Mouse (Mus musculus): Measurements from ENCODE around the gene Gm44965.
A peak's percentile ranks its signal among the peaks of the same experiment; 100 is the strongest.

Gene Gm44965

DNA sequence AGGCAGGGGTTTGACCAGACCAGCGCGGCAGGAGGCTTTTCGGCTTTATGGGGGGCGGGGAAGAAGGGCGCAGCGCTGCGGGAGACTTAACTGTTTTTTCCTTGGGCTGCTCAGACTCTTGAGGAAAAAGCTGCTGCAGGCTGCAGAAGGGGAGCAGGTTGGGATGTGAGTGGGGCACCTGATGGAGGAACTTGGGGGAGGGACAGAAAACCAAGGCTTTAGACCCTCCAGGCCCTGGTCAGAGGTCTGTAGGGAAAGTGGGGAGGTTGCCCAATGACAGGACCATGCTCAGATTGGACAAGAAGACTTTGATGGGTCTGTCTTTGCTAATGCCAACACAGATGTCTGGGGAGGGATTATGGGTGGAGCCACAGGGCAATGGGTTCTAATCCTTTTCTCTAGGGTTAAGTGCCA lies 33.8 kb downstream of the Gm44965 start:
- no peak for DNase-seq

DNA sequence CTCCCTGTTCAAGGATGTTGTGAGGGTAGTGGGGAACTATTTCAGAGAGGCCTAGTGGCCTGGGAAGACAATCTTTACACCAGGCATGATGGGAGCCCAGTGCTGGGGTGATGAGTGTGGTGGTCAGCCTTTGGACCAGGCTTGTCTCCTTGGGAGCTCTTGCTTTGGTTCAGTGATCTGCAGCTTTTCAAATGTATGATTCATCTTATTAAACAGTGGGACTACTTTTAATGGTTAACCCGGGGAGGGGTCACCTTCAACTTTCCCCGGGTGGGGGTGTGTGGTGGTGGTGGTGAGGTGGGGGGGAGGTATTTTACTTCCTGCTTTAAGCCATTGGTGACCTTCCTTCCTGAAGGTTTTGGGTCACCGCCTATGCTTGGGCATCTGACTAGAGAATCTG lies 34.6 kb downstream of the Gm44965 start:
- no peak for DNase-seq

DNA sequence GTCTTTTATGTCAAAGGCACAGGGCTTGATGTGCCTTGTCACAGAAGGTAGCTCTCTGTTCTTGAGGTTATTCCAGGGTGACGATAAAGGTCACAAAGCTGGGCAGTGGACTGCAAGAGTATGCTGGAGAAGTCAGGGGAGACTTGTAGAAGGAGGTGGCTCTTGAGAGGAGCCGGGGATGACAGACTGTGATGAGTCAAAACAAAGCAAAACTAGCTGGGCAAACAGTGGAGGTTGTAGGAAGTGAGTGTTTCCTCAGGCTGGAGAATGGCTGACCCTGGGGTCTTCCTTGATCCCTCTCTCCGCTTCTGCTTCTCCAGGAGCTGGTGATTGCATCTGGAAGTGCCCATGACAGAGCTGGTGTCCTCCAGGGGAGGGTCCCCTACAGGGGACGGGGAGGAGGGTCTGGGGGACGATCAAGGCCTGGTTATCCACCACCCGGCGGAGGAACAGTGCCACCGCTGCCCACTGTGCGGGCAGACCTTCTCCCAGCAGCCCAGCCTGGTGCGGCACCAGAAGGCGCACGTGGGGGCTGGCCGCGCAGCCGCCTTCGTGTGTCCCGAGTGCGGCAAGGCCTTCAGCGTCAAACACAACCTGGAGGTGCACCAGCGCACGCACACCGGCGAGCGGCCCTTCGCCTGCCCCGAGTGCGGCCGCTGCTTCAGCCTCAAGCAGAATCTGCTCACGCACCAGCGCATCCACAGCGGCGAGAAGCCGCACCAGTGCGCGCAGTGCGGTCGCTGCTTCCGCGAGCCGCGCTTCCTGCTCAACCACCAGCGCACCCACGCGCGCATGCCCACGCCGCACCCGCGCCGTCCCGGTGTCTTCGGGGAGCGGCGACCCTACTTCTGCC lies 35.3 kb downstream of the Gm44965 start:
- peak; percentile 71 for DNase-seq

DNA sequence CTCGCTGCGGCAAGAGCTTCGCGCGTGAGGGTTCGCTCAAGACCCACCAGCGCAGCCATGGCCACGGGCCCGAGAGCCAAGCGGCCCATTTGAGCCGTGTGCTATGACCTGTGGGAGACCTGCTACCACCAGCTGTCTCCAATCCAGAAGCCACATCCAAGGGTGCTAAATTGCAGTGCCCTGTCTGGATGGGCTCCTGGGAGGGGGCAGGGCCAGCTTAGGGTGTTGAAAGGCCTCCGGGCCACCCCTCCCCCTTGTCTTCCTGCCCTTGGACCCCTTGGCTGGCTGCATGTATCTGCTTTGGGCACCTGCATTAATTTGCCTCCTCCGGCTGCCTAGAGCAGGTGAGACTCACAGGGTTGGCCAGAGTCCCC lies 35.9 kb downstream of the Gm44965 start:
- no peak for DNase-seq

DNA sequence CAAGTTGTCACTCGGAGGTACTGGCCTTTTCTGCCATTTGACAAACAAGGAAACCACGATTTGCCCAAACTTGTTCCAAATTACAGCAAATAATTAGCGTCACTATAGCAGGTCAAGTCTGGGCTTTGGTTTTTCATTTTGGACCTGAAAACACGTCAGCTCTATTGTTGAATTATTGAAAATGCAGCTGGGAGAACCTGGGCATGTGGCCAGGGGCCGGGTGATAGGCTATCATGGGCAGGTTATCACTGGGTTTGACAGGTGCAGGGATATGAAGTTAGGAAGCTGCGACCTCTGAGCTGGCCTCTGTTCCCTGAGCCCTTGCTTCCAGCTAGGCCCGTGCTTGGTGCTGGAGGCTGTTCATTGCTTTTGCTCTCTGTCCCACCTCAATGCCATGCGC lies 37.1 kb downstream of the Gm44965 start:
- no peak for DNase-seq

DNA sequence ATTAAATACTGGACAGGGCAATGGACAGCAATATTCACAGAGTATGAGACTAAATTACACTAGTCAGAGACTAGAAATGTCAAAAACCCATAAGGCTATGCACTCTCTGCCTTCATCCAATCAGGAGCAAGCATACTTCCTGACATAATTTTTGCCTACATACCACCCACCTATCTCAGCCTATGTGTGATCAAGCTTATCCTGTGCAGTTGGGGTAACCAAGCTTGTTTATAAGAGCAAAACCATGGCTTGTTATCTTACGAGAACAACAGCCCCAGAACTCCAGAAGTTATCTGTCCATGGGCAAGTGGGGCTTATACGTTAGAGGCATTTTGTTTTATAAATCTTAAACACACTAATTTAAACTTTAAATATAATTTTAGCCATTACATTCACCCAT lies 41.4 kb downstream of the Gm44965 start:
- DNase-seq = no peak

DNA sequence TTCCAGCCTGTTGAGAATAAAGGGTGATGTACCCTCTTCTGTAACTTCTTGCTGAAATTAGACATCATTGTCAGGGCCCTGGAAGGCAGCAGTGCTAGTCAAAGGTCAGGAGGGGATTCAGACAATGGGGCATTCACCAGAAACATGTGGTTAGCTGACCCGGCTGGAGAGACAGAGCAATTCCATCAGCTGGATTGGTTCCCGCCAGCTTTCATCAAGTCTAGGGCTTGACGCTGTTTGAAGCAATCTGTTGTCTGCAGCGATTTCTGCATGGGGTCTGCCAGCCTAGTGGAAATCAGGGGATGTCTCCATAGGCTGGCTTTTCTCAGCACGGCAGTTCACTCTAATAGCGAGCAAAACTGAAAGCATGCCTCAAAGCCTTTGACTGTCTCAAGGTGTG lies 42.8 kb downstream of the Gm44965 start:
- no peak for DNase-seq

DNA sequence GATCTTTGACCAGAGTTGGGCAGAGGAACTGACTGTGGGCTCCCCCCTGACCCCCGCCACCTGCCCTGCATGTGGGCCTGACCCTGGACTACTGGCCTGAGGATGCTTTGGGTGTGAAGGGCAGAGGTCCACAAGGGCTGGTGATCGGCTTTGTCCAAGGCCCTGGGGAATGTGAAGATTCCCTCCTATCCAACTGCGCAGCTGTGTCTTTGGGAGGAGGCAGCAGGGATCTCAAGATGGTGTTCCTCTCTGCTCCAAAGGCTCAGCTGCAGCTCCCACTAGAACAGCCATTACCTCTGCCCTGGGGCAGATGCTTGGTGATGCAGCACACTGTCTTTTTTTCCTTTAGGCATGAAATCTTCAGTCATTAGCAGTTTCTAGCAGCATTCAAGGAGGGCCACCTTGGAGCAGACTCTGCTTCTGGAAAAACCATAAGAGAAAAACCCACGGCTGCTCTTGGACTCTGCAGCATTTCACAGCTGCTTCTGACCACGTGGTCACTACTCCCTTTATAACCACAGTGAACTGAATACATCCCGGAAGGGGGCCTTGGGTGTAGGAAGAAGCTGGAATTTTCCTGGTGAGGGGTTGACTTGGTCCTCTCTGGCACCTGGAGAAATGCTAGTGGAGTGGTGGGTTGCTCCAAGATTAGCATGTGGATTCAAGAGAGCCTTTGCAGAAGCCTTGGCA lies 44.2 kb downstream of the Gm44965 start:
- no peak for DNase-seq

DNA sequence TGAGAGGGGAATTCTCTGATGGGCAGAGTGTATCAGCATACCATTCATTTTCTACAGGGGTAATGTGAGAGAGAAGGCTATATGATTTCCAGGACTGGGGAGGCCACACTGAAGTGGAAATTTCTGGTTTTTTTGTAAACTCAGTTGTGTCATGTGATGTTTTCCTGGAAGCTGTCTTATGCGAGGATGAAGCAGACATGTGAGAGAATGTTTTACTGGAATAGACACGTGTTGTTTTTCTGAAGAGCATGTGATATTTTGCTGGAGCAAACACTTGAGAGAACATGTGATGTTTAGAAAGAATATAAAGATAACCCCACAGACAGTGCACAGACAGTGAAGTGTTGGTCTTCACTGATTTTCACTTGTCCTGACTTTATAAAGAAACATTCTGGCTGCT lies 44.8 kb downstream of the Gm44965 start:
- no peak for DNase-seq

DNA sequence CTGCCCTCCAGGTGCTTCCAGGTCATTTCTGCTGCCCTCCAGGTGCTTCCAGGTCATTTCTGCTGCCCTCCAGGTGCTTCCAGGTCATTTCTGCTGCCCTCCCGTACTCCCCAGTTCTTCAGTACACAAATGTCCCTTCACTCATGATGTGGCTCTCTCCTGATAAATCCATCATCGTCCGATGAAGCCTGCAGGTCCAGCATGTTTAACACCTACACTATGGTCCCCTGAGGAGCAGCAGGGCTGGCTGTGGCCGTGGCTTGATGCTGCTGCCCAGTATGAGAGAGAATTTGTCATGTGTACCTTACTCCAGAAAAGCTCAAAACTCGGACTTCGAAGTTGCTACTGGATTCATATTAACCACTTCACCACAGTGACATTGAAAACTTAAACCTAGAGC lies 47.6 kb downstream of the Gm44965 start:
- DNase-seq = peak; percentile 4

DNA sequence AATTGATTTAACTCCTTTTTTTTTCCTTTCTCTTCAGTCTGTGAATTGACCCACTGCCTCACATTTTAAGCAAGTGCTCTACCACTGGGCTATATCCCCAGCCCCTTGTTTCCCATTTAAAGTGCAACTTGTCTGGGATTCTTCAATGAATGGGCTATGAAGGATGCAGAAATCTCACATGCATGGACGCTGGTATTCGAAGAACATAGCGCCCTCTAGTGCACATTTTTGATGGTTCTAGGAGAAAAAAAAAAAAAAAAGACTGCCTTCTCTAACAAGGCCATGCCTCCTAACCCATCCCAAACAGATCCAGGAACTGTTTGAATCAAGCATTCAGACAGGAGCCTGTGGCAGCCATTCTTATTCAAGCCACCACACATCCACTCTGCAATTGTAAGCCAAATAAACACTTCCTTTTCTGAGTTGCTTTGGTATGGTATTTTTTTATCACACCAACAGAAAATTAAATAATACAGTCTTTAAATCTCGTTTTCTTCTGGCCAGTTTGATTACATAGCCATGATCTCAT lies 49.1 kb downstream of the Gm44965 start:
- peak; percentile 33 for DNase-seq

DNA sequence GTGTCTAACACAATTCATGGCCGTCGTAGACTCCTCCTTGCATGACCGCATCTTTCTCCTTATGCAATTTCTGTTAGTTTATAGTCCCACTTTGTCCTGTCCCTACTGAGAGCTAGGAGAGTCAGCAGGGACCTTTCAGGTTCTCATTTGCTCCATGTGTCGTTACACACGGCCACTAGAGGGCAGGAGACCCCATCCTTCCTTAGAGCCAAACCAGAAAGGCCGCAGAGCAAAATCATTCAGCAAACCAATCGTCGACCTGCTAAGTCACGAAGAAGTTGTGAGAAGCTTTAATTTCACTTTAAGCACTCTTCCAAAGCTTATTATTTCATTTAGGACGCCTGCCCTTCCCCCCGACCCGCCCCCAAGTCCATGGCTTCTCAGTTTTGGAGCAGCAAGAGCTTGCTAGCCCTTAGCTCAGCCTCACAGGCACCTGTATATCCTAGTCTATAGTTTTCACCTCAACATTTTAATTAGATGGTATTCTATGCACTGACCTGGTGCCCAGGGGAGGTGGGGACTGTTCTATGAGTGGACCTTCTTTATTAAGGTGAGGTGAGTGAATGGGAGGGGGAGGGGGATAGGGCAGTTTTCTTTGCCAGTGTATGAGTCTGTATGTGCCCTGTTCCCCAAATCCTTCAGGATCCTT lies 52.0 kb downstream of the Gm44965 start:
- peak; percentile 86 for DNase-seq

DNA sequence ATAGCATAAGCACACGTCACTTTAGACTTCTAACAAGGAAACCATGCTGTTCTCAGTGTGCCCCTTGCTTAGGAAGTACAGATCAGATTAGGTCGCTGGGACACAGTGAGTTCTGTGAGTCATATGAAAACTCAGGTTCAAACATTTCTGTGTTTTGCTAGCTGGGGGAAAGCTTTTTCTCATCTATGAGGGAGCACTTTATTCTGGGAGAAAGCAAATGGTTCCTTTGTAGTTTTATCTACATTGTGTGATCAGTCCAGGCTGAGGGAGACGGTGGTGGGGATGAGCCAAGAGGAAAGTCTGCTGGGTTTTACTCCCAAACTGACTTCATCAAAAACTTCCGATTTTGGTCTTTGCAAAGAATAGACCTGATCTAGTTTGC lies 52.6 kb downstream of the Gm44965 start:
- peak; percentile 6 for DNase-seq

DNA sequence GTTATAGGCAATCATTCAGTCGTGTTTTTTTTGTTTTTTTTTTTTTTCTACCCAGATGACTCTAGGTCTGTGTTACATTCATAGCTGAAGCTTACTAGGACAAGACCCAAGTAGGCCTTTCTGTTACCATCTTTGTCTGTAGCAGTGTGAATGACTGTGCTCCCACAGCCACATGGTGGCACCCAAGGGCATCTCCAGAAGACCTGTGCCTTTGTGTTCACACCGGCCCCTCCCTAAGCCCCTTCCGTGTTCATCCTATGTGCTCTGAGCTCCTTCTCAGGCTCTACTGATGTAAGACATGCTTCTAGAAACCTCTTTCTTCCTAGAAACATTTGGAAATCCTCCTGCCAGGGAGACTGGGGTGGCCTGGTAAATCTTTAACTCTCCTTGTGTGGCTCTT lies 53.3 kb downstream of the Gm44965 start, which contains the start of gene Gimap8:
Gene Gimap8 (plus strand): TSS at position 240 of the 400 bp plus-strand sequence.
- peak; percentile 91 for DNase-seq

DNA sequence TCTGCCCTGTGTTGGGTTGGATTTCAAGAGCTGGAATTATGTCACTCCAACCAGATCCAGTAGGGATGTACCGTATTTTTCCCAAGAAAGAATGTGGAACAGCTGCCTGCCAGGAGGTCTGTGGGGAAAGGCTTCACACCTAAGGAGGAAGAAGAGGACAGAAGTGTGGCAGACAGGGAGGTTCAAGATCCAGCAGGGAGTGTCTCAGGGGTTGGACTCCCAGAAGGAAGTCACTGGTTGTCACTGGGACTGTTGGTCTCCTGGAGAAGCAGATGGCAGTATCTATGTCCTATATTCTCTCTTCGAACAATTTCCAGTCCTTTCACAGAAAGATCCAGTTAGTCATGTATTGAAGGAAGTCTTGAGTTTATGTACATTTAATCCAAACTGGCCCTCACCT lies 53.9 kb downstream of the Gm44965 start:
- peak; percentile 17 for DNase-seq

DNA sequence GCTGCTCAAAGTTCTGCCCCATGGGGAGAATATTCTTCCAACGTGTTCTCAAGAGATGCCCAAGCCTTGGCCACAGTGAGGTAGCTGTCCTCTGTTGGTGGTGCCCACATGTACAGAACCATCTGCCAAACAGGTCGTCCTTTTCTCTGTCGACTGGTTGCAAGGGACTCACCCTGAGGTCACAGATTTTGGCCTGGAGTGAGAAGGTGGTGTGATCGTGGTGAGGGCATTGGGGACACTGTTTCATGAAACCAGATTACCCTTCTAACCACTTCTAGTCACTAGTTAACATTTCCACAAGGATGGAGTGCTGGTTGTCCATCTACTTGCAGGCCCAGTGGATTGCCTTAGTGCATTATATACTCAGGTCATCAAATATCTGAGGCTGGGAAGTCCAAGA lies 55.0 kb downstream of the Gm44965 start:
- DNase-seq = peak; percentile 5

DNA sequence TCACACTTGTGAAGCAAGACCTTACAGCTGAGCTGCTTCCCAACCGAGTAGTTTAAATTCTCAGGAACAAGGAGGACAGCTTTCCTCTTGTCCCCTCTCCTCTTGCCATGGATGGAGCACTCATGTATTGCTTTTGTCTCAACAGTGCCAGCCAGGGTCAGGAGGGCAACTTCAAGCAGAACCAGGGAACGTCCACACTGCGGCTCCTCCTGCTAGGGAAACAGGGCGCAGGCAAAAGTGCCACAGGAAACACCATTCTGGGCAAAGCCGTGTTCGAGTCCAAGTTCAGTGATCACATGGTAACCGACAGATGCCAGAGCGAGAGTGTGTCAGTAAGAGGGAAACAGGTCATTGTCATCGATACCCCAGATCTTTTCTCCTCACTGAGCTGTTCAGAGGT lies 56.3 kb downstream of the Gm44965 start:
- peak; percentile 10 for DNase-seq

DNA sequence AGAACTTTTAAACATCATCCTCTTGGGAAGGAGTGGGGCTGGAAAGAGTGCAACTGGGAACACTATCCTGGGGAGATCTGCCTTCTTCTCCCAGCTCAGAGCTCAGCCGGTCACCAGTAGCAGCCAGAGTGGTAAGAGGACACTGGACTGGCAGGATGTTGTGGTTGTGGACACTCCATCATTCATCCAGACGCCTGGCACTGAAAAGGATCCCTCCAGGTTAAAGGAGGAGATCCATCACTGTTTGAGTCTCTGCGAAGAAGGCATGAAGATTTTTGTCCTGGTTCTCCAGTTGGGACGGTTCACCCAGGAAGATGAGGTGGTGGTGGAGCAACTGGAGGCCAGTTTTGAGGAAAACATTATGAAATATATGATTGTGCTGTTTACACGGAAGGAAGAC lies 65.0 kb downstream of the Gm44965 start:
- no peak for DNase-seq

DNA sequence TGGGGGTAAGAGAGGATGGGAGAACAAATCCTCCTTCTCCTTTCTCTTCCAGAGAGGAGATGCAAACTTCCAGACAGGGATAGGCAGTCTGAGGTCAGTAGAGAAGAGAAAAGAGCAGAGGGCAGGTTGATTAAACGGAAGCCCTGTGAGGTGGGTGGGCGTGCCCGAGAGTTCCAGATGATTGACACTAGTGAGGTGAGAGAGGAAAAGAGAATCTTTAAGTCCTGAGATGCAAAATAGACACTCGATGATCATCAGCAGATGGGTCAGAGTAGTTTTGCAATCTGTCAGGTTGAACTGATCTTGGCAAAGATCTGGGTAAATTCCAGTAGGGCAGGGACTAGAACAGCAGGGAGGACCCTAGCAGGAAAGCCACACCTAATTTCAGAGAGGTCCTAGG lies 71.0 kb downstream of the Gm44965 start:
- no peak for DNase-seq

DNA sequence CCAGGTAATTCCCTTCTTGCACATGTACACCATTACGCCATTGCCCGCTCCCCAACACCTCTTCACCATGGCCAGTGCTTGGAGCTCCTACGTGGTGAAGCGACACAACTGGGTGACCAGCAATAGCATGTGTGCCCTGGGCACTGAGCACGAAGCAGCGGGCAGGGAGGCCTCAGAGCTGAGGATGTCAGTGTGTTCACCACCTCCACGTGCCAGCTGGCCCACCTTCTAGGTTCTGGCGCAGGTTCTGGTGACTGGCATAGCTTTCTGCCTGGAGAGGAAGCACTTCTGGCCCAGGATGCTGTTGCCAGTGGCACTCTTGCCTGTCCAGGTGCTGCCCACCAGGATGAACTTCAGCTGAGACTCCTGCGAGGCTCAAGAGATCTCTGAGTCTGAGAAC lies 71.7 kb downstream of the Gm44965 start:
- DNase-seq = no peak

DNA sequence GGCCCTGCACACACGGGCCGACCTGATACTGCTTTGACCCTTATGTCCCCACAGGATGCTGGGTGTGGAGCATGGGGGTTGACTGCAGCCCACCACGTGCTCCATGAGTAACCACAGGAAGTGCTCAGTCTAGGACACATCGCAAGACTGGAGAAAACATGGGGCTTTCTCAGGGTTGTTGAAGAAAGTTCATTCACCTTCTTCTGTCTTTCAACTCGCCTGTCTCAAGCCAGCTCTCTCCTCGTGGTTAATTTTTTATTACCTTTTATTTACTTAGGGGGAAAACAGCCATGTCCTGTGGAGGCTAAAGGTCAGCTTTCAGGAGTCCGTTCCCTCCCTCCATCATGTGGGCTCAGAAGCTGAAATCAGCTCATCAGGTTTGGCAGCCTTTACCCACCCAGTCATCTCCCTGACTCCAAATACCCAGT lies 72.4 kb downstream of the Gm44965 start:
- DNase-seq = peak; percentile 24

DNA sequence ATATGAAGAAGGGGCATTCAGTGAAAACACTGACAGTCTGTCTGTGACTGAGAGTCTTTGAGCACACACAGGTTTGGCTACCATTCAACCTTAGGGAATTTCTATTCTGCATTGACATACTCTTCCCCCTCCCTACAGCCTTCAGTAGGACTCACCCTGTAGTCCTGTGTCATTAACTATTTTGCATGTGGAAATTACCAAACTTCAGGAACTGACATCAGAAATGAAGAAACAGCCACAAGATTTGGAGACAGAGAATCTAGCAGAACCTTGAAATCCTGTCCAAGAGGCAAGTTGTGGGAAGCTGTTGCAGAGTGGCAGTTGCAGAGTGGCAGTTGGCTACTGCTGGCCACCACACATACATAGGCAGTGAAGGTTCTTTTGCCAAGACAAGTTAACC lies 74.3 kb downstream of the Gm44965 start:
- DNase-seq = no peak
